9 mouse cellular contexts compared by ENCODE assay signal in the genomic region with DNA sequence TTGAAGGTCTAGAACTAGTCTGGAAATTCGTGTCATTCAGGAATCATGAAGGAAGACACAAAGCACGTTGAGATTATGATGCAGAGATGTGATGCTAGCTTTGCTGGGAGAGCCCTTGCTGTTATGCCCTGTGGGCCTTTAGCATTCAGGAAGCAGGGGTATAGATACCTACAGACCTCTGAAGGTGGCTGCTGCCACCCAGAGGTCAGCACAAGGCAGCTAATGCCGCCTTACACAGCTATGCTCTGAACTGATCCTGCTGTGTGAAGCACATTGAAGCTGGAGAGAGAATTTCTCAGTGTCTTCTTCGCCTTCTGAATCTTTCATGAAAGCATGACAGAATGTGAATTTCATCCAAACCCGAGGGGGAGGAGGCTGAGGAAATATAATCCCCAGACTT. TPM values are rescaled to one million over a fixed set of nuclear protein-coding genes. Genes with fewer than 3 reads are reported as not detected.
DNase-seq lines count a peak whose midpoint lies in the region; ATAC-seq lines count a peak whose summit lies in the region.
"Had no signal": no experiment of that assay in that cellular context is flagged by ENCODE, and none has a peak within 500 bp of the region (broad histone marks: within the 10 kb centered on the region; RNA-seq: fewer than 3 reads in every experiment).

No protein-coding gene starts in this region.

- H3K27me3 ChIP-seq in forebrain, embryonic 15.5 days = no peaks in the 10 kb centered on the region
- no peaks in the 10 kb centered on the region for H3K27me3 ChIP-seq in forebrain, embryonic 12.5 days
- no peaks in the 10 kb centered on the region for H3K27me3 ChIP-seq in liver, embryonic 11.5 days (replicated peaks; ENCODE audit: control insufficient read depth, insufficient read depth, low read length)
- H3K27me3 ChIP-seq in liver, embryonic 12.5 days (replicated peaks) = peaks cover 15% of the 10 kb centered on the region

- no peaks in the 10 kb centered on the region for H3K9me3 ChIP-seq in forebrain, embryonic 15.5 days
- no peaks in the 10 kb centered on the region for H3K9me3 ChIP-seq in forebrain, embryonic 12.5 days
- no peaks in the 10 kb centered on the region for H3K9me3 ChIP-seq in liver, embryonic 11.5 days (ENCODE audit: control insufficient read depth, low read length)
- H3K9me3 ChIP-seq in liver, embryonic 12.5 days (replicated peaks) = no peaks in the 10 kb centered on the region
- H3K9me3 ChIP-seq: heart, embryonic 13.5 days had no signal

- 22% methylated on average over 5 of the region's 5 CpGs for whole genome bisulfite sequencing in forebrain, embryonic 15.5 days
- WGBS in forebrain, embryonic 12.5 days = 22% methylated on average over 5 of the region's 5 CpGs
- WGBS in liver, embryonic 11.5 days = 21% methylated on average over 5 of the region's 5 CpGs
- 19% methylated on average over 5 of the region's 5 CpGs for WGBS in liver, embryonic 12.5 days (ENCODE audit: insufficient replicate concordance)

- no peak for DNase-seq in liver, embryonic 11.5 days (ENCODE audit: low spot score)
- DNase-seq in adrenal gland, postnatal 14 days = peak; percentile 14
- DNase-seq in frontal cortex, postnatal 10 days (ENCODE audit: low spot score in 2 of 2) = peak; percentile 9 to 21
- DNase-seq in retina, embryonic 14.5 days (ENCODE audit: low spot score) = peak; percentile 38
- DNase-seq in MN1 (ENCODE audit: low spot score) = no peak

- no peaks in the 10 kb centered on the region for H3K36me3 ChIP-seq in forebrain, embryonic 15.5 days
- H3K36me3 ChIP-seq in forebrain, embryonic 12.5 days (replicated peaks) = no peaks in the 10 kb centered on the region
- H3K36me3 ChIP-seq in liver, embryonic 11.5 days (ENCODE audit: control insufficient read depth, insufficient read depth, low read length) = no peaks in the 10 kb centered on the region
- no peaks in the 10 kb centered on the region for H3K36me3 ChIP-seq in liver, embryonic 12.5 days
- H3K36me3 ChIP-seq: heart, embryonic 13.5 days had no signal

- ATAC-seq in forebrain, embryonic 15.5 days (replicated peaks) = 0 out of 2 replicates have a peak, but pooled peaks have one; percentile 46
- ATAC-seq in forebrain, embryonic 12.5 days (ENCODE audit: low FRiP score) = no peak
- 0 out of 2 replicates have a peak, but pooled peaks have one; percentile 57 for ATAC-seq in liver, embryonic 11.5 days (replicated peaks; ENCODE audit: low FRiP score)
- ATAC-seq in liver, embryonic 12.5 days = no peak

- H3K4me2 ChIP-seq in forebrain, embryonic 15.5 days (replicated peaks) = no peak overlapping the region
- H3K4me2 ChIP-seq in forebrain, embryonic 12.5 days = no peak overlapping the region
- no peak overlapping the region for H3K4me2 ChIP-seq in liver, embryonic 11.5 days
- H3K4me2 ChIP-seq in liver, embryonic 12.5 days = no peak overlapping the region
- H3K4me2 ChIP-seq: heart, embryonic 13.5 days had no signal

- H3K9ac ChIP-seq in forebrain, embryonic 15.5 days (replicated peaks) = no peak overlapping the region
- no peak overlapping the region for H3K9ac ChIP-seq in forebrain, embryonic 12.5 days
- no peak overlapping the region for H3K9ac ChIP-seq in liver, embryonic 11.5 days (ENCODE audit: low read depth, low read length)
- no peak overlapping the region for H3K9ac ChIP-seq in liver, embryonic 12.5 days
- H3K9ac ChIP-seq: heart, embryonic 13.5 days had no signal

- H3K4me3 ChIP-seq in forebrain, embryonic 15.5 days = no peak overlapping the region
- no peak overlapping the region for H3K4me3 ChIP-seq in forebrain, embryonic 12.5 days (replicated peaks)
- H3K4me3 ChIP-seq in liver, embryonic 11.5 days (ENCODE audit: low read depth, low read length) = no peak overlapping the region
- H3K4me3 ChIP-seq in liver, embryonic 12.5 days = no peak overlapping the region
- H3K4me3 ChIP-seq: heart, embryonic 13.5 days had no signal

- H3K4me1 ChIP-seq in forebrain, embryonic 15.5 days = peaks cover 7% of the 10 kb centered on the region
- H3K4me1 ChIP-seq in forebrain, embryonic 12.5 days = peaks cover 7% of the 10 kb centered on the region
- H3K4me1 ChIP-seq in liver, embryonic 11.5 days (replicated peaks; ENCODE audit: control insufficient read depth, insufficient read depth, low read length) = no peaks in the 10 kb centered on the region
- peaks cover 8% of the 10 kb centered on the region; the same call in 1 of the 2 replicates for H3K4me1 ChIP-seq in liver, embryonic 12.5 days

- no peak overlapping the region for H3K27ac ChIP-seq in forebrain, embryonic 15.5 days (replicated peaks)
- no peak overlapping the region for H3K27ac ChIP-seq in forebrain, embryonic 12.5 days
- H3K27ac ChIP-seq in liver, embryonic 11.5 days (ENCODE audit: low read depth, low read length) = no peak overlapping the region
- H3K27ac ChIP-seq in liver, embryonic 12.5 days = no peak overlapping the region
- H3K27ac ChIP-seq: heart, embryonic 13.5 days had no signal

RNA-seq across cellular contexts. Expression of gene Syne1, which starts 3.7 kb away (rescaled TPM):
- polyA plus RNA-seq in forebrain, embryonic 15.5 days (2015; fragmentation: Nextera tagmentation; extraction: Ambion mirVana) = 4.9 and 5.2 TPM in 2 replicates
- polyA plus RNA-seq in forebrain, embryonic 12.5 days (2016; fragmentation: Nextera tagmentation; extraction: Ambion mirVana) = 2.5 and 3.2 TPM in 2 replicates
- 5.0 and 5.7 TPM in 2 replicates for polyA plus RNA-seq in liver, embryonic 11.5 days (2014; fragmentation: Nextera tagmentation; extraction: Ambion mirVana)
- 4.4 and 4.7 TPM in 2 replicates for polyA plus RNA-seq in liver, embryonic 12.5 days (2016; fragmentation: Nextera tagmentation; extraction: Ambion mirVana)
- 15.1 and 18.3 TPM in 2 replicates for total RNA-seq in adrenal gland, postnatal 14 days (2021)

RNA-seq across cellular contexts. Expression of gene Myct1, which starts 38.6 kb away (rescaled TPM):
- 0.96 and 1.1 TPM in 2 replicates for polyA plus RNA-seq in forebrain, embryonic 15.5 days (2015; fragmentation: Nextera tagmentation; extraction: Ambion mirVana)
- 0.92 and 1.7 TPM in 2 replicates for polyA plus RNA-seq in forebrain, embryonic 12.5 days (2016; fragmentation: Nextera tagmentation; extraction: Ambion mirVana)
- 4.4 and 4.9 TPM in 2 replicates for polyA plus RNA-seq in liver, embryonic 11.5 days (2014; fragmentation: Nextera tagmentation; extraction: Ambion mirVana)
- polyA plus RNA-seq in liver, embryonic 12.5 days (2016; fragmentation: Nextera tagmentation; extraction: Ambion mirVana) = 3.0 TPM in 2 replicates
- 9.0 and 11.1 TPM in 2 replicates for total RNA-seq in adrenal gland, postnatal 14 days (2021)

Comparison
In these comparisons a context has a peak if more than half of its experiments do, and no peak if none do; other contexts are left out.
1. ATAC-seq: peak in forebrain, embryonic 15.5 days (single experiment) and liver, embryonic 11.5 days (single experiment); none in forebrain, embryonic 12.5 days (single experiment) and liver, embryonic 12.5 days (single experiment).
2. DNase-seq: peak in adrenal gland, postnatal 14 days (single experiment), frontal cortex, postnatal 10 days (2 of 2) and retina, embryonic 14.5 days (single experiment); none in liver, embryonic 11.5 days (single experiment) and MN1 (single experiment).